Mouse (Mus musculus): ENCODE measurements around the gene Polg2. TPM values are rescaled to one million over a fixed set of nuclear protein-coding genes. Genes with fewer than 3 reads are reported as not detected.

Polg2 gene
- polyA plus RNA-seq, 1 experiment, result 4.1 TPM

DNA sequence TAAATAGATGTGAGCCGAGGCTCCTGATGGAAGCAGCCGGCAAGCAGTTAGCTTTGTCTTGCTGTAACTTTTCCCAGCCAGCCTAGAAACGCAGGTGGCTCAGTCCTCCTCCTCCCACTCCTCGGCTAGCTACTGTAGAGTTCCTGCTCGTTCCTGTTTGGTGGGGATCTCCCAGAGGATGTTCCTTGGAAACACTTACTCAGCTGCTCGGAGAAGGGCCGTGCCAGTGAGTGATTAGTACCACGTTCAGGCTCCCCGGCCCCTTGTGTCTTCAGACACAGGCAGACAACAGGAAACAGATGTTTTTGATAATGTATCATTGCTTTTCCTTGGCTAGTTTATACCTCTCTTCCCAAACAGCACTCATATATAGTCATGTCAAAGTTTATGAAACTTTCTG, 16.3 kb upstream of the Polg2 start:
- TF ChIP-seq POLR2A (IDR thresholded peaks at IDR 0.05; ENCODE audit: low read depth, low read length) (no peak), CTCF (IDR thresholded peaks at IDR 0.05; ENCODE audit: borderline replicate concordance, insufficient read depth, low read length) (no peak)
- peak overlapping the region; percentile 44; the same call in 1 of the 2 replicates for H3K27ac ChIP-seq (ENCODE audit: insufficient read depth, low read length)
- no peak overlapping the region for H3K4me3 ChIP-seq (ENCODE audit: insufficient read depth, low read length)
- H3K4me1 ChIP-seq (ENCODE audit: control insufficient read depth, insufficient read depth, low read length), result no peaks in the 10 kb centered on the region; the same call in none of the 2 replicates

DNA sequence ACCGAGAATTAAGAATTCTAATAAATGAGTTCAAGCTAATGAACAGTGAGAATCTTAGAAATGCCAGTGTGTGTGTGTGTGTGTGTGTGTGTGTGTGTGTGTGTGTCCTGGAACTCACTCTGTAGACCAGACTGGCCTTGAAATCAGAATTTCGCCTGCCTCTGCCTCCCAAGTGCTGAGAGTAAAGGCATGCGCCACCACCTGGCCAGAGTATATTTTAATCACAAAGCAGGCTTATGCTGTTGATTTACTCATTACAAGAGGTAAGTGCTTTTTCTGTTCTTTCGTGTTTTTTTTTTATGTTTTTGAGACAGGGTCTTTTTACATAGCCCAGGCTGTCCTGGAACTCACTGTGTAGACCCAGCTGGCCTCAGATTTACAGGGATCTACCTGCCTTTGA, 14.5 kb upstream of the Polg2 start:
- no peak for TF ChIP-seq POLR2A (IDR thresholded peaks at IDR 0.05; ENCODE audit: low read depth, low read length)
- TF ChIP-seq CTCF (IDR thresholded peaks at IDR 0.05; ENCODE audit: borderline replicate concordance, insufficient read depth, low read length), result no peak
- Histone ChIP-seq H3K4me1 (ENCODE audit: control insufficient read depth, insufficient read depth, low read length) (no peaks in the 10 kb centered on the region; the same call in none of the 2 replicates), H3K27ac (ENCODE audit: insufficient read depth, low read length) (no peak overlapping the region), H3K4me3 (ENCODE audit: insufficient read depth, low read length) (no peak overlapping the region)

DNA sequence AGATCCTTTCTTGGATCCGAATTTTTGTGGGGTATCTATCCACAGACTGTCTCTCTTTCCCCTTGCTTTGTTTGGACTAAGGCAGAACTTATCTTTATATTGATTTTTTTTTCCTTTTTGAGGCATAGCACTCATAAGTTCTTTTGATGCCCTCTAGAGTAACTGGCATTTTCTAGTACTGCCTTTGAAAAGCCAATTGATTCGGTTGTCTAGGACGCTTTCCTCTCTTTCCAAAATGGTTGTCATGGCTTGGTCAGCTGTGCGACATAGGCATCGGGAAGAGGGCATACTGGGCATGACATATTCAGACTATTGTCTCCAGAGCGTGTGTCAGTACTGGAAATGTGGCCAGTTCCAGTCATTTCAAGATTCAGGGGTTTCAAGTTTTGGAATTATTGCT, 10.3 kb upstream of the Polg2 start:
- Histone ChIP-seq H3K4me1 (ENCODE audit: control insufficient read depth, insufficient read depth, low read length) (no peaks in the 10 kb centered on the region; the same call in 1 of the 2 replicates), H3K4me3 (ENCODE audit: insufficient read depth, low read length) (peak overlapping the region; percentile 64), H3K27ac (ENCODE audit: insufficient read depth, low read length) (peak overlapping the region; percentile 76)
- TF ChIP-seq POLR2A (IDR thresholded peaks at IDR 0.05; ENCODE audit: low read depth, low read length) (no peak), CTCF (IDR thresholded peaks at IDR 0.05; ENCODE audit: borderline replicate concordance, insufficient read depth, low read length) (no peak)

GRCm38 (mm10) chr11:106788775-106789459, 9.6 kb upstream of the Polg2 start, which contains the start of the genes Ddx5 and Cep95:
TSS of gene Ddx5 (minus strand) at chr11:106789185.
TSS of gene Cep95 (plus strand) at chr11:106789252.
- Histone ChIP-seq H3K4me3 (ENCODE audit: insufficient read depth, low read length) (peak within 1 kb of the TSS; percentile 86), H3K27ac (ENCODE audit: insufficient read depth, low read length) (peak within 1 kb of the TSS; percentile 83), H3K4me1 (ENCODE audit: control insufficient read depth, insufficient read depth, low read length) (no peaks in the 10 kb centered on the region)
- no peak for TF ChIP-seq CTCF (IDR thresholded peaks at IDR 0.05; ENCODE audit: borderline replicate concordance, insufficient read depth, low read length)
- peak; percentile 90 for TF ChIP-seq POLR2A (IDR thresholded peaks at IDR 0.05; ENCODE audit: low read depth, low read length)

DNA sequence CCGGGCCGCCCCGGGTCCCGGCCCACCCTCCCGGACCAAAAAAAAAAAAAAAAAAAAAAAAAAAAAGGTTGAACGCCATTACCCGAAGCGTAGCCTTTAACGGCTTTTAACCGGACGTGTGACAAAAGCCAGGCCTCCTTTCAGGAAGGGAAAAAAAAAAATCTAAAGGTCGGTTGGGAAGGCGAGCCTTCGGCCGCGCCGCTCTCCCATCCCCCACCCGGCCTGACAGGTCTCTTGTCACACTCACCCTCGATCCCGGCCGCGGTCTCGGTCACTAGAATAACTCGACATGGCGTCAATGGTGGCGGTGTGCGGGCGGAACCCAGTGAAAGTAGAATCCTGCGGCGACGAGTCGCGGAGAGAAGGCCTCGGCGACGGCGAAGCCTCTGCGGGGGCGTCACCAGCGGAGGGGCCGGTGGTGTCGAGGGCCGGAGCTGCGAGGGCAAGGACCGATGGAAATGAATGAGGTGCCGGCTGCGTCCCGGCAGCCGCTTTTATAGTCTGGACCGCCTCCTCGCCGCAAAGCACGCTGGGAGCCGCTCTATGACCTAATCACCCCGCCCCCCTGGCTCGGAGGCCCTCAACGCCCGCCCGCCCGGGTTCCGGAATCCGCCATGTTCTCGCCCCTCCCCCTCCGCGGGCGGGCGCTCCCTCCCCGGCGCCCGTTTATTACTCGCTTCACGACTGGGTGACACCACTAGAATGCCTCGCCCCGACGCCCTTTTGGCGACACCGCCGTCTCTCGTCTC, 8.9 kb upstream of the Polg2 start:
- TF ChIP-seq POLR2A (IDR thresholded peaks at IDR 0.05; ENCODE audit: low read depth, low read length) (peak; percentile 98), CTCF (IDR thresholded peaks at IDR 0.05; ENCODE audit: borderline replicate concordance, insufficient read depth, low read length) (no peak)
- Histone ChIP-seq H3K4me1 (ENCODE audit: control insufficient read depth, insufficient read depth, low read length) (no peaks in the 10 kb centered on the region), H3K27ac (ENCODE audit: insufficient read depth, low read length) (peak overlapping the region; percentile 83), H3K4me3 (ENCODE audit: insufficient read depth, low read length) (peak overlapping the region; percentile 86)

DNA sequence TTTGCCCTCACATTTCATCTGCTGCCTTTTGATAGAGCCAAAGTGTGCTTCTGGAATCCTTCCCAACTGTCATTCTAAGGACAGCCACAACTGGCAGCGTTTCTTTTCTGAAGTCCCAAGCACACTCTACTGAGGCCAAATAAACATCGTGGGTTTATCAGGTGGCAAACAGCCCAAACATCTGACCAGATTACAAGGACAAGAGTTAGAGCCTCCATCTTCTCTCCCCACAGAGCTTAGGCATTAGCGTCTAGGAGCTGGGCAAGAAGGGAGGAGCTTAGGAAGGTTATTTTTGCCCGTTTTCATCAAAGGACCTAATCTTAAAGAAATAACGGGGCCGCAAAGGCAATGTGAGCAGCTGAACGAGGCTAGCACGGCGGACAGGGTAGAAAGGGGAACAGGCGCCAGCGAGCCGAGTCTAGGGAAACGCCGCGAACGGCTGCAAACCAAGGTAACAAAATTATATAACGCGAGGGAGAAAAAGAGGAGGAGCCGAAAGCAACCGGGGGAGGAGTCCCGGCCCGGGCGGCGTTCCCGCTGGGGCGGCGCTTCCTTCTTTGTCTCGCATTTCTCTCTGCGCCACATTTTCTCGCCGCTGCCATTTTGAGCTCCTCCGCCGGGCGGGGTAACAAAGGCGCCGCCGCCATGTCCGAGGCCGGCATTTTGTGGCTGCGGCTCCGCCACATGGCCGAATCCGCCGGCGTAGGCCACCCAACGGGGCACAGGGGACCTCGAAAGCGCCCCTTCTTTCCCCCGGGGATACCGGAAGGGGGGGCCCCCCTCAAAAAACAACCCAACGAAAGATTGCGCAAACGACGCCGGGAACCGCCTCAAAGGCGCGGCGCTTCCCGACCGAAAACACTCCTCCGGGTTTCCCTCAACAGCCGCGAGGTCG, 8.0 kb upstream of the Polg2 start:
- H3K4me1 ChIP-seq (ENCODE audit: control insufficient read depth, insufficient read depth, low read length), result 0 out of 2 replicates have a peak, but pooled peaks cover 2% of the 10 kb centered on the region
- H3K4me3 ChIP-seq (ENCODE audit: insufficient read depth, low read length), result peak overlapping the region; percentile 86
- TF ChIP-seq CTCF (IDR thresholded peaks at IDR 0.05; ENCODE audit: borderline replicate concordance, insufficient read depth, low read length), result no peak
- TF ChIP-seq POLR2A (IDR thresholded peaks at IDR 0.05; ENCODE audit: low read depth, low read length), result peak; percentile 59
- H3K27ac ChIP-seq (ENCODE audit: insufficient read depth, low read length), result peak overlapping the region; percentile 79

GRCm38 (mm10) chr11:106785043-106785442, 5.7 kb upstream of the Polg2 start:
- H3K4me1 ChIP-seq (ENCODE audit: control insufficient read depth, insufficient read depth, low read length), result 0 out of 2 replicates have a peak, but pooled peaks cover 2% of the 10 kb centered on the region
- no peak overlapping the region for H3K4me3 ChIP-seq (ENCODE audit: insufficient read depth, low read length)
- H3K27ac ChIP-seq (ENCODE audit: insufficient read depth, low read length), result no peak overlapping the region
- TF ChIP-seq POLR2A (IDR thresholded peaks at IDR 0.05; ENCODE audit: low read depth, low read length) (no peak), CTCF (IDR thresholded peaks at IDR 0.05; ENCODE audit: borderline replicate concordance, insufficient read depth, low read length) (no peak)

DNA sequence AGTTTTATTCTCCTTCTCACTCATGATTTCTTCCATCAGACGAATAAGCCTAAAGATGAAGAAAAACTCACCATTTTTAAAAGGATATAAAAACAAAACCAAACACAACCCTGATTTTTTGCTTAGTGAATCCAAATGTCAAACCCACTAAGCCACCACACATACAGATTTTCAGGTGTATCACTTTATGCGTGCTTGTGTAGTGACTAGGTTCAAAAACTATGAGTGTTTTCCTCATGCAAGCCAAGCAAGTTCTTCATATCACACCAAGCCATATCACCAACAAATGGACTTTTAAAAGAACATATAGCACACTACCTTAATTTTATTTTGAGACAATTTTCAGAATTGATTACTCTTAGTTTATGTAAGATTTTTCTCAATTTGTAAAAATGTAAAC, 5.1 kb upstream of the Polg2 start:
- TF ChIP-seq POLR2A (IDR thresholded peaks at IDR 0.05; ENCODE audit: low read depth, low read length), result no peak
- no peak for TF ChIP-seq CTCF (IDR thresholded peaks at IDR 0.05; ENCODE audit: borderline replicate concordance, insufficient read depth, low read length)
- Histone ChIP-seq H3K4me3 (ENCODE audit: insufficient read depth, low read length) (no peak overlapping the region), H3K27ac (ENCODE audit: insufficient read depth, low read length) (no peak overlapping the region), H3K4me1 (ENCODE audit: control insufficient read depth, insufficient read depth, low read length) (0 out of 2 replicates have a peak, but pooled peaks cover 2% of the 10 kb centered on the region)

All from embryonic fibroblast, embryonic 13.5 days (primary cell).